Mouse (Mus musculus) thymus, adult 18-20 months (tissue): ENCODE data around the gene Lst1.

Source experiments
- DNase-seq, 2 experiments: peaks; one replicate each; pipeline ENCODE4 v3.0.0; 2022; ENCODE audit warnings: mixed read lengths in 2 of 2

Gene Lst1

DNA sequence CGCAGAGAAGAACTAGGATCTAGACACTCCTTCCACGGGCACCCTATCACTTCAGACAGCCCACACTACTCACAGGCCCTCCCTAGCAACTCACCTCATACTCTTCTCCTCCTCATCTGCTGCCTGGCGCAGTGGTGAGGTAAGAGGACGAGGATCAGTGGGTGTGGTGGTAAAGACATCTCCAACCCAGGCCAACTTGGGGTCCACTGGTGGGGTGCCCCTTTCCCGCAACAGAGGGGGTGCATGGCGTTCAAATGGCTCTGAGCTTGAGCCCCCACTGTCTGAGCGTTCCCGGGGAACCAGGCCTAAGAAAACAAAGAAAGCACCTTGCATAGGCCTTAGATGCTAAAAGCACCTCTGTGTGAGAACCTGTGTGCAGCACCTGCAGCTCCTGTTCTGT lies 31.0 kb downstream of the Lst1 start:
- no peak for DNase-seq

DNA sequence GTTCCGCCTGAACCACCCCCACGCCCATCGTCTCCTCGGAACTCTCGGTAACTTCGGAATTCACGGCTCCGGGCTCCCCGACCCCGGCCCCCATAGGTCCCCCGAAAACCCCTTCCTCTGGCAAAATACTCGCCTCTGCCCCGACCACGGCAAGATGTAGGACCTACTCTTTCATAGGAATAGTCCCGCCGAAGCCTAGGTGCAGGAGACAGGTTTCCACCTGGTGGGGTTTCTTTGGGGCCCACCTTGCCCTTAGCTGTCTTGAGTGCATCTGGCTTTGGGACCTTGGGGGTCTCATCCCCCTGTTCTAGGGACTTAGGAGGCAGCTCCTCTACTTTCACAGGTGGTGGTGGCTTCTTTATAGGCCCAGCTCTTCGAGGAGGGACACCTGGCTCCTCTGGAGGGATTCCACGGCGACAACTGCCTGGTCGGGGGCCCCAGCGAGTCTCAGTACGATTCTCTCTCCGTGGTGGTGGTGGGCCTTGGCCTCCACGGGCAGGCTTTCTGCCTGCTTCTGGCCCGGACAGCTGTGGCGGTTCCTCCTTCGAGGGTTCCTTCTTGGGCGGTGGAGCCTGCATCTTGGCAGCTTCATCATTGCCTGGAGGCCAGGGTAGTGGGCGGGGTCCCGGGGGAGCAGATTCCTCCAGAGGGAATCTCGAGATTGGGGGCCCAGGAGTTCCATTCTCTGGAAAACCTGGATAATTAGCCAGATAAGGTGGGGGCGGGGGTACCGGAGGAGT lies 31.6 kb downstream of the Lst1 start:
- no peak for DNase-seq

DNA sequence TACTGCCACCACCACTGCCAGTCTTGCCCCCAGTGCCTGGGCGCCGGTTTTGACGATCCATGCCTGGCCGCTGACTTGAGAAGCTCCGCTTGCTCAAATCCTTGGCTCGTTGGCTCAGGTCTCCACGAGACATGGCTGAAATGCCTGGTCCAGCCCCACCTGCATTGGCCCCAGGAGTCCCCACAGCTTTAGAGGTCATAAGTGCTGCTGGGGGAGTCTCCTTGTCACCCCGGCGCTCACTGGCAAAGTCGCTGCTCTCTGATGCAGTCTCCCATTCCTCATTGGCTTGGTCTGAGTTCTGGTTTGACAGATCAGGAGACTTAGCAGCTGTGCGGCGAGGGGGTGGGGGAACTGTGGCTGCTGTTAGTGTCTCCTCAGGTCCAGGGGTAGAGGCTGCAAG lies 32.8 kb downstream of the Lst1 start:
- DNase-seq = no peak

DNA sequence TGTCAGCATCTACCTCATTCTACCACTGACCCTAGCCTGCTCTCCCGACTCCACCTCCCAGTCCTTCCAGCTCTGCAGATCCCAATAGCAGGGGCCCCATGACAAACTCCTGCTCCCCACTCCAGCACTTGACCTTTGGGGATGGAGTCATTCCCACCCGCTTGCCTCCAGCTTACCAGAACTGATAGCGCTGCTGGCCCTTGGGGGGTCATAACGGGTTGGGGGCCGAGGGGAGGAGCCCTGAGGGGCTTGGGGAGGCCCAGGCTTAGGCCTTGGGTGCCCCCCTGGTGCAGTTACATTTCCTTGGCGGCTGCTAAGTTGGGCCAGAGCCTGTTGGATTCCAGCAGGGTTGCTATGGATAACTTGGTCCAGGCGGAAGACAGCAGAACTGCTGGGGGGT lies 33.6 kb downstream of the Lst1 start:
- no peak for DNase-seq

DNA sequence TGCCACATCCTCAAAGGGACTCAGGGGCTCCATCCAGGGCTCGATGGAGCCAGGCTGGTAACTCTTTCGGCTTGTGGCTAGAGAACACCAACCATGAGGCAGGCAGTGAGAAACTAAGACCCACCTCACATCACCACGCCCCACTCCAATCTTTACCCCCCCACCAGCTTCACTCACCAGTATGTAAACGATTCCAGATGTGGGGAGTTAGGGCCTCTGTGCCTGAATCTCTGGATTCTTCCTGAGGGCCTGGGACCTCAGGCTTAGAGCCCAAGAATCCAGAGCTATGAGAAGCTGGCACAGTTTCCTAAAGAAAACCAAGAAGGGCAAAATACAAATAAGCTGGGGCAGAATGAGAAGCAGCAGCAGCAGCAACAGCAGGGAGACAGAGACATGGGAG lies 34.3 kb downstream of the Lst1 start:
- DNase-seq = no peak

DNA sequence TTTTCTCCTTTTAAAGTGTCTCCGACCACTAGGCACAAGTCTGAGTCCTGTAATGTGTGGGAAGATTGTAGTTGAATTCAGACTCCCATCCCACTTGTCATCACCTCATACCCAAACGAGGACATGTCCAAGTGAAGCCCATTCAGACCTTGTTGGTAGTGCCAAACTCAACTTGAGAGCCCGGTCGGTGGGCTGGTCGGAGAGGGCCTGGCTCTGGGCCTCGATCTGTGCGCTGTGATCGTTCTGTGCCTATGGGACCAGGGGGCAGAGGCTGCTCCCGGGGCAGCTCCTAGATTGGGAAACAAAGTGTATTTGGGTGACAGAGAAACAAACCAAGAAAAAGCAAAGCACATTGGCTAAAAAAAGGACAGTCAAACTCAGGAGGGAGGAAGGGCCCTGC lies 35.2 kb downstream of the Lst1 start:
- no peak for DNase-seq

DNA sequence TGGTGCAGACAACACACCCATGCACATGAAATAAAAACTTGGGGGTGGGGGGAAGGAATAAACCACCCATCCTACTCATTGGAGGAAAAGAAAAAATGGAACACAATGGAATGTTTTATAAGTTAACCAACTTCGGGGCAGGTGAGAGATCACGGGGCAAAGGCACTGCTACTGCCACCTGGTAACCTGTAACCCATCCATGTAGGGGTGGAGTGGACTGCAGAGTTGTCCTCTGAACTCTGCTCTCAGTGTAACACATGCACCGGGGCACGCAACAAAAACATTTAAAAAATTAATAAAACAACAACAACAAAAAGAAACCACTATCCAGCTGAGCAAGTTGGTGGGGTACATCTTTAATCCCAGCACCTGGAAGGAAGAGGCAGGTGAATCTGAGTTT lies 36.1 kb downstream of the Lst1 start:
- no peak for DNase-seq

DNA sequence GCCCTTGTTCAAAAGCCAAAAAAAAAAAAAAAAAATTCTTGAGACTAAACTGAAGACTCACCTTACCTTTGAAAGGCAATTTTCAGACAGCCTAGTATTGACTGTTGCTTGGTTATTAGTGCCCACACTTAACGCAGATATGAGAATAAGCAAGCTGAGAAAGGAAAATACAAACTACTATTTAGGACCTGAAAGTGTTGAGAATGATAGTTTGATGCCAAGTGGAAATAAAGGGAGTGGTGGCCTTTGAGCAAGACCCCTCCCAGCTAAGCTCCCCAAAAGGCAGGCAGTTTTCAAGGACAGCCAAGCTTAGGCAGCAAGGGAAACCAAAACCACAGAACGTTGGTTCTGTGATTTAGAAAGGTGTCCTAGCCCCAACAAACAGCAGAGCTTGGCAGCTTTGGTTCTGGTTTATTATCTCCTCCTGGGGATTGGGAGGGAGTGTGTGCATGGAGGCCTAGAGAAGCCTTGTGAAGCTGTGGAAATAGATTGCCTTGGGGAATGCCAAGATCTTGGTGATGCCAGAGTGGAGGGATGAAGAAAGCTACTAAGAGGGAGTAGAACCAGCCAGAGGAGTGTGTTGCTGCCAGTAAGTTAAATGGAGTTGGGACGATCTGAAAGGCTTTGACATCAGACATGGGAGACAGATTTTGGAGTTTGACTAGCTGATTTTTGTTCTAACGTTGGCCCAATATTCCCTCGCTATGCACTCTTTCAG lies 40.2 kb downstream of the Lst1 start:
- no peak for DNase-seq

DNA sequence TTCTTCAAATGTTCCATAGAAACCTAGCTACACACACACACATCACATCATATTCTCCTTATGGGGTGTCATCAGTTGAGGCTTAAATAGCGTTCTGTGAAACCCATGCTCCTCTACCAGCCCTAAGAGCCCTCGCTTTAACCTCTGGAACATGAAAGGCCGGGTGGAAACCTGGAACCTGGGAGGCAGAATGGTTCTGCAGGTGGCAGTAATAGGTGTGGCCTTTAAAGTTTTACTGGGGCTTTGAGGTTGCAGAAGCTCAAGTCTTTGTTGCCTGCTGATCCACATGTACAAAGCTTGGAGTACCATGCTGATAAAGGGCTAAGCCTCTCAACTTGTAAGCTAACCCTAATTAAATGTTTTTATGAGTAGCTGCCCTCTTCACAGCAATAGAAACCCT lies 40.9 kb downstream of the Lst1 start:
- DNase-seq = no peak

DNA sequence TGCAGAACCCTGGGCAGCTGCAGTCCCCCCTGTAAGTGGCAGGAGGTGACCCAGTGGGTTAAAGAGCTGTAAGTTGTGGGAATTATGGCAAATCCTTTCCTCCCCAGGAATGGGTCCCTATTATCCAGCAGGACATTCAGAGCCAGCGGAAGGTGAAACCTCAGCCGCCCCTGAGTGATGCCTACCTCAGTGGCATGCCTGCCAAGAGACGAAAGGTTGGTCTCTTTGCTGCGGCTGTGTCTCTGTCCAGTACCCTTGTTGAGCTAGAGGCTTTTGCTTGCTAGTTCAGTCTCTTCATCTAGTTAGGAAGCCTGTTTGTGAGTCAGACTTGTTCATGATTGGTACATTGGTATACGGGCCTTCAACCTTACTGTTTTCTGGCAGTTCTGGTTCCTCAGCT lies 42.1 kb downstream of the Lst1 start:
- DNase-seq = no peak

DNA sequence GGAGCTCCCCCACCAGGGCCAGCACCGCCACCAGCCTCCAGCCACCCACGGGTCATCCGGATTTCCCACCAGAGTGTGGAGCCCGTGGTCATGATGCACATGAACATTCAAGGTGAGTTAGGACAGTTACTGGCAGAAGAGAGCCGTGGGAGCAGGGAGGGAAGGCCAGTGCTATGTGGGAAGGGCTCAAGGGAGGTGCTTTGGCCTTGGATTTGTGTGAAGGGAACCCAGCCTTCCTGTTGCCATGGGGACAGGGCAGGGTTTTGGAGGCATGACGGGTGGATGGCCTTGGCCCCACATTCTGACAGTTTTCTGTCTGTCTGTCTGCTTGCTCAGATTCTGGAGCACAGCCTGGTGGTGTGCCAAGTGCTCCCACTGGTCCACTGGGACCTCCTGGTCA lies 46.3 kb downstream of the Lst1 start:
- DNase-seq = no peak

DNA sequence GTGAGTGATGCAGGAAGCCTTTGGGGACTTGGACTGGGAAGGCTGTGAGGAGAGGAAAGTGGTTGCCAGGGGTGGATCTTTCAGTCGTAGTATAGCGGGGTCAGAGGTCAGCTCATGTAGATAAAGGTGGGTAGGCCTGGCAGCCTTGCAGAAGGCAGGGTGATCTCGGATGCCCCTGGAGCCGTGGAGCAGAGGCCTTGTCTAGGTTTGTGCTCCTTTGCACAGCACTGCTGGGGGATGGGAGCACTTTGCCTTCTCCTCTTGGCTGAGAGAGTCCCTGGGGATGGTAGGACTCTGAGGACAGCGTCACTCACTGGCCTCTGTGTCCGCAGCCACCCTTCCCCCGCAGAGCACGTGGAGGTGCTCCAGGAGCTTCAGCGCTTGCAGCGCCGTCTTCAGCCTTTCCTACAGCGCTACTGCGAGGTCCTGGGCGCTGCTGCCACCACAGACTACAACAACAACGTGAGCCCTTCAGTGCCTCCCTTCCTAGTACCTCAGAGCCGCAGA lies 47.7 kb downstream of the Lst1 start:
- no peak for DNase-seq

DNA sequence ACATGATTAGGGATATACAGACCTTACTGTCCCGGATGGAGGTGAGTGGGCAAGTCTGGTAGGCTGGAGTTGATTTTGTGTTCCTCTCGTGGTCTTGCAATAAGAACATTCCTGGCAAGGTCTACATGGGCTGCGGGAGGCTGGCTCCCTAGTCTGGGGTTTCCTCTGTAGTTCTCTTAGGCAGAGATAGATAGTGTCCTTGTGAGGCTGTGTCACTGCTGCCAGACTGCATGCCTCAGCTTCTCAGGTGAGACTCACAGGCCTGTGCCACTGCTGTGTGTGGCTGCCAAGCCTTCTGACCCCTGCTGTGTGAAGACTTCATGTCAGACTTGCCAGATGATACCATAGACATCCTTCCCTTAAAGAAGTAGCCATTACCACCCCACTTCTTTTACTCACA lies 49.0 kb downstream of the Lst1 start:
- DNase-seq = no peak

DNA sequence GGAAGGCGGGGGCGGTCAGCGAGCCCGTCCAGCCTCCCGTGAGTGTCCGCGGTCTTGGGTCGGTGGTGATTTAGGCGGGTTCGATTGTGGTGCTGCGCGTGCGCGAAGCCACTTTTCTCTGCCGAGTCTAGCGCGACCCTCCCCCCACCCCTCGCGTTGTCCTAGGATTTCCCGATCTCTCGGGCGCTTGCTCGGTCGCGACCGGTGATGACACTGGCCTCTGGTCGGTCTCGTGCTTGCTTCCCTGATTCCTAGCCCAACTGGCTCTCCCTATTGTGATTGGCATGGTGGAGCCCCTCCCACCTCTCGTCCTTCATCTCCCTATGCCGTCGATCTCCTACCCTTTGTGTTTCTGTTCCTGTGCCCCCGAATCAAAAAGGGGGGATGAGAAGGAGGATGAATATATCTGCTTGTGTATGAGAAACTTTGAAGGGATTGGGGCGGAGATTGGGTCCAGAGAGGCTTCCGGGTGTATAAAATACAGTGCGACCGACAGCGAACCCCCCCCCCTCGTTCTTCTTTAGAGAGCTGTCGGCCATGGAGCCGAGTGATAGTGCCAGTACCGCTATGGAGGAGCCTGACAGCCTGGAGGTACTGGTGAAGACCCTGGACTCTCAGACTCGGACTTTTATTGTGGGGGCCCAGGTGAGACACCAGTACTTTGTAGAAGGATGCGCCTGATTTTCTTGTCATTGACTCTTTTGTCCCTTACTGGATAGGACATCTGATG lies 52.5 kb downstream of the Lst1 start:
- no peak for DNase-seq
